Mouse (Mus musculus): ENCODE measurements around the gene Olfr357.

Gene Olfr357

GRCm38 (mm10) chr2:36993527-36993926, at the start of gene Olfr357:
Gene Olfr357, plus strand, starts transcription at chr2:36993827.
- no peak for DNase-seq (ENCODE audit: low spot score)

- no peak for DNase-seq (ENCODE audit: low spot score)
Measured at GRCm38 (mm10) chr2:36997030-36997429, 3.4 kb downstream of the Olfr357 start.

- no peak for DNase-seq (ENCODE audit: low spot score)
Measured at GRCm38 (mm10) chr2:37009235-37009634, 15.6 kb downstream of the Olfr357 start, which contains the start of gene Olfr358. Gene Olfr358, minus strand, starts transcription at chr2:37009335.

Measured in left cerebral cortex, adult 11 months (tissue).